Mouse (Mus musculus) natural killer cell, adult 2 months (primary cell): ENCODE results near the gene Mcam.
"Not testable (repeated sequence)": the region's sequence is repeated elsewhere in the genome, so short reads cannot be mapped to it uniquely, and the experiment has no call there.

ENCODE experiments used
- DNase-seq, 2 experiments: peaks; one replicate each; pipeline ENCODE4 v3.0.0; 2022; ENCODE audit warnings: low spot score in 2 of 2

The Mcam gene

DNA sequence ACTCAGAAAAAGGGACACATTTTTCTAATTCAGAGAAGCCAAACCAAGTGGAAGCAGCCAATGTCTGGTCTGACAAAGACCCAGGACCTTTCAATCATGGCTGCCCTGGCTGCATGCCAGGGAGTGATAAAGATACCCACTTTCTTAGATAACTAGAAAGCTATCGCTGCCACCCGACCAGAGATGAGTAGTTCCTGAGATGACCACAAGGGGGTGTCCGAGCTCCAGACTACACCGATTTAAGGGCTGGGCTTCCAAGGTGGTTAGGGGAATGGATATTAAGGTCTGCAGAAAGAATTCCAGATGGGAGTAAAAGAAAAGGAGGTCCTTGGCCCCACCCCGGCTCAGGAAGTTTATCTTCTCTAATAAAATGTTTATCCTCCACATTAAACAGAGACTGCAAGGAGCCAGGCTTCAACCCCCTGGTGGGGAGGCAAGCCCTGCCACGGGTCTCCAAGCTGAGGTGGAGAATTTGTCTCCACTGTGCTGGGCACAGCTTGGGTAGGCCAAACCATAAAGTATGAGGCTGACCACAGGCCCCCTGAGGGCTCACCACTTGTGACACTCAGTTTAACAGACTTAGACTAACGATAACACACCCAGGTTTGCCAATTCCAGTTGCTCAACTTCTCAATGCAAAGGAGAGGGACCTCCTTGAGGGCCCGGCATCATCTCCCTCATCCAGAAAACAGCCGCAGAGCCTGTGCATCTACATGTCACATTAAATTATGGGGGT is 24.7 kb upstream of the Mcam start:
- DNase-seq: peak; percentile 70 to 76

DNA sequence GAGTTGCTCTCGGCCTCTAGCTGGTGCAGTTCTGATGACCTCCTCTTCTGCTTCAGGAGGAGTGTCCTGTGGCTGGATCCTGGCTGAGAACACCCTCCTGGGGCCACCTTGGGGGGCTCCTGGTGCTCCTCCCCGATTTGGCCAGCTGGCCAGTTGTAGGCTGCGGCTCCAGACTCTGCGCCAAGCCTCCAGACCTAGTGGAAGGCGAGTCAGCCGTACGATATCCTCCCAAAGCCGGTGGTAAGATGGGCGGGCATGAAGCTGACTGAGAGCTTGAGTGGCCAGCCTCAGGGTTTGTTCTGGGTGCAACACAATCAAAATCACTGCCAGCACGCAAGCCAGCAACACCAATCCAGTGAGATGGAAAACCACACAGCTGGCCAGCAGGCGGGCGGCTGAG is 22.4 kb upstream of the Mcam start:
- not testable (repeated sequence) for DNase-seq

DNA sequence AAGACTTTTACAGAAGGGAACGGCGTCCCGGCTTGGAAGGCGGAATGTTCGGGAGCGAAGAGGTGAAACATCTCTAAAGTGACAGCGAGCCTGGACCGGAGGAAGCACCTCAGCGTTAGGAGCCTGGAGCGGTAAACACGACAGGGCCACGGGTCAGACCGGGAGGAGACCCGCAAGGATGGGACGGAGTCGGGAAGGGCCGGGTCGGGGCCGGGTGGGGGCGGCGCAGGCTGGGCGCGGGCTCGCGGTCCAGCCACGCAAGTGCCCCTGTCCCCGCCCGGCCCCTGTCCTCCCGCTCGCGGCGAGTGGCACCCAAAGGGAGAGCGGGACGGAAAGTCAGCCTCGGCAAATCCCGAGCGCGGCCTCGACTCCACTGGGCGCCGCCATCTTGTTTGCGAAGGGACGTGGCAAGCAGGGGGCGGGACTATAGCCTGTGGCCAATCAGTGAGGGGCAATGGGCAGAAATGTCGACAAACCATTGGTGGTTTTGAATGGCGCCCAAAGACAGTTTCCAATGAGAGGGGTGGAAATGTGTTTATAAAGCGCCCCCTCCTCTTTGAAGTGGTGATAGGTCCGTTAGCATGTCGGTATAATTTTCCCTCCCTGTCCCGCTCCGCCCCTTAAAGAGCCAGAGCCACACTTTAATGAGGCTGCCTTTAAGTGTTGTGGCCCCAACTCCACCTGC is 21.0 kb upstream of the Mcam start, which contains the start of the genes Gm49380 and Rnf26:
Gene Gm49380, minus strand, starts transcription at position 396 of the 685 bp plus-strand sequence.
Gene Rnf26, minus strand, starts transcription at position 413 of the 685 bp plus-strand sequence.
- DNase-seq: peak; percentile 95 to 96

DNA sequence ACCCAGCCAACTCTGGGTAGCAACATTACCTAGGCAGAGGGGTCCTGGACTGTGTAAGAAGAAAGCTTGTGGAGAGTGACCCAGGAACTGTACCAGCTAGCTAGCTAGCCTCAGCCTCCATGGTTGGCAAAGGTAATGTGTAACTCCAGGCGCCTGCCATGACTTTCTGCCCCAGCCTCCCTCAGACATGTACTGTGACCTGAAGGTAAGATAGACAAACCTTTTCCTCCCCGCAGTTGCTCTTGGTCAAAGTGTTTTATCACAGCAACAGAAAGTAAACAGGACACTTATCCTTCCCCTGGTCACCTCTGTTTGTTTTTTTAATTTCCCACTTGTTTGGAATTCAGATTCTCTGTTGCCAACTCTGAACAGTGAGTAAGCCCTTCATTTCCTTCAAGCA is 19.8 kb upstream of the Mcam start:
- DNase-seq: no peak

DNA sequence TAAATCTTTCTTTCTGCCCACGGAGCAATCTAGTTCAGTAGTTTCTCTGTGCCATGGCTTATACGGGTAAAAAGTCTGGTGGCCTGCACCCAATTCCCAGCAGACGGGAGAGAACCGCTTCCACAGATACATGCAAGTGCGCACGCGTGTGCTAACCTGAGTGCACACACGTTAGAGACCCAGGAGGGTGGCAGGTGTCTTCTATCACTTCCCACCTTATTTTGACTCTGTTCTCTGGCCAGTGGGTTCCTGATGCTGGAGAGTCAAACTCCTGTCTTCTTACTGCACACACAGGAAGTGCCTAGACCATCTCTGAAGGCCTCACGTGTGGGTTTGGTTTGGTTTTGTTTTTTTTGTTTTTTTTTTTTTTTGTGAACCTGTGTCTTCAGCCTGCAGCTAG is 18.7 kb upstream of the Mcam start:
- DNase-seq: no peak

DNA sequence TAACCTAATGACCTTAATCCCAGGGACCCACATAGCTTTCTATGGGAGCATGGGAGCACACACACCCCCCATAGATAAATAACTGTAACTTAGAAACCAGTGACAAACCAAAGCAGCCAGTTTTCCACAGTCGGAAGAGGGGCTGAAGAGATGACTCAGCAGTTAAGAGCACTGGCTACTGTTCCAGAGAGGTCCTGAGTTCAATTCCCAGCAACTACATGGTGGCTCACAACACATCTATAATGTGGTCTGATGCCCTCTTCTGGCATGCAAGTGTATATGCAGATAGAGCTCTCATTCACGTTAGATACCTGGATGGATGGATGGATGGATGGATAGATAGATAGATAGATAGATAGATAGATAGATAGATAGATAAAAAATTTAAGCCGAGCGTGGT is 18.1 kb upstream of the Mcam start:
- DNase-seq: no peak

DNA sequence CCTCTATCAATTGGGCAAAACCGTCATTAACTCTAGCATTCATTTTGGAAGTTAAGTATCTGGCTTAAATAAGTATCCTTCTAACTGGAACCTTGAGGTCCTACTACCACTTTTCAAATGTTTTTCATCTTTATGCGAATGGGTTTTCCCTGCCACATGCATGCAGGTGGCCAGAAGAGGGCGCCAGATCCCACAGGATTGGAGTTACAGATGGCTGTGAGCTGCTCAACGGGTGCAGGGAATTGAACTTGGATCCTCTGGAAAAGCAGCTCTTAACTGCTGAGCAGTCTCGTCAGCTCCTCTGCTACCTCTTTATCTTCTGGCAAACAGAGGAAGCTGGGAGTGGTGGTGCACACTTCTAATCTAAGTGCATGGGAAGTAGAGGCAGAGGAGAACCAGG is 15.3 kb upstream of the Mcam start:
- DNase-seq: peak in 1 of 2 experiments; percentile 45

DNA sequence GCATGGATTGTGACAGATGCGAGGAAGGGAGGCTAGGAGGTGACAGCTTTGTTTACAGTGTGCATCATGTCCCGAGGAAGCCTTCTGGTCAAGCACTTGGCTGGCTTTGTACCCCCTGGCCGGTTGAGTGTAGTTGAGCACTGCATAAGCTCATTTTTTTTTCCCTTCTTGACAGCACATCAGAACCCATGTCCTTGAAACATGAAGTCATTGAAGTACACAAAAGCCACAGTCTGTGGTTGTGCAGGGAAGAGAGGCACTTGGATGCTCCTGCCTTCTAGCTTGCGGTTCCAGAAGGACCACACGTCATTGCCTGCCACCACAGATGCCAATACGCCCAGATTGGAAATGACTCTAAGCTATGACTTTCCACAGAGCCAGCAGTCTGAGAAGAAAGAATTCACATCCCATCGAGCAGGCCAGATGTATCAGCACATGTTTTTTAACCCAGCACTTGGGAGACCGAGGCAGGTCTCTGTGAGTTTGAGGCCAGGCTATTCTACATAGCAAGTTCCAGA is 14.3 kb upstream of the Mcam start:
- no peak for DNase-seq

DNA sequence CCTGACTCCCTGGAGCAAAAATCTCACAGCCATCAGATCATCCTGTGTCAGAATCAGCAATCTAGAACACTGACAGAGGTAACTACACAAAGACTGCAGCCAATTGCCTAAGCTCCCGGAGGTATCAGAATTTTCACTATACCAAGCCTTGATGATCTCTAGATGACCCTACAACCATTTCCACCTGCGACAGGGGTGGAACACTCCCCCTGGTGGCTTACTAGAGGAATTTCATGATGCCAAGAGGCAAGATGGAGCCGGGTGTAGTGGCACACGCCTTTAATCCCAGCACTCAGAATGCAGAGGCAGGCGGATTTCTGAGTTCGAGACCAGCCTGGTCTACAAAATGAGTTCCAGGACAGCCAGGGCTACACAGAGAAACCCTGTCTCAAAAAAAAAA is 10.0 kb upstream of the Mcam start:
- DNase-seq: no peak

DNA sequence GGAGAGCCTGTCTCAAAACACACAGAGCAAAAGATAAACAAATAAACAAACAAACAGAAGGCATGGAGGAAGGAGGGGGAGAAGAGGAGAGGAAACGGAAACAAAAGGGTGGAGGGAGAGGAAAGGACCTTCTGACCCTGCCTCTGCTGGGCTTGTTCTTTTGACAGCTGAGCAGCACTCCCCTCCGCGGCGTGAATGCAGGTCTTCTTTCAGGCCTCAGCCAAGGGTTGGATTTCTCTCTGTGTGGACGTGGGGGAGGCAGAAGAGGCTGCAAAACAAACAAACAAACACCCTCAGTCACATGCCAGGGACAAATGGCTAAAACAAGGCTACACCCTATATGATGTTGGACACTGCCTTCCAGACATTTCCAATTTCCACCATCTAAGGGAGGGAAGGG is 9.2 kb upstream of the Mcam start:
- no peak for DNase-seq

DNA sequence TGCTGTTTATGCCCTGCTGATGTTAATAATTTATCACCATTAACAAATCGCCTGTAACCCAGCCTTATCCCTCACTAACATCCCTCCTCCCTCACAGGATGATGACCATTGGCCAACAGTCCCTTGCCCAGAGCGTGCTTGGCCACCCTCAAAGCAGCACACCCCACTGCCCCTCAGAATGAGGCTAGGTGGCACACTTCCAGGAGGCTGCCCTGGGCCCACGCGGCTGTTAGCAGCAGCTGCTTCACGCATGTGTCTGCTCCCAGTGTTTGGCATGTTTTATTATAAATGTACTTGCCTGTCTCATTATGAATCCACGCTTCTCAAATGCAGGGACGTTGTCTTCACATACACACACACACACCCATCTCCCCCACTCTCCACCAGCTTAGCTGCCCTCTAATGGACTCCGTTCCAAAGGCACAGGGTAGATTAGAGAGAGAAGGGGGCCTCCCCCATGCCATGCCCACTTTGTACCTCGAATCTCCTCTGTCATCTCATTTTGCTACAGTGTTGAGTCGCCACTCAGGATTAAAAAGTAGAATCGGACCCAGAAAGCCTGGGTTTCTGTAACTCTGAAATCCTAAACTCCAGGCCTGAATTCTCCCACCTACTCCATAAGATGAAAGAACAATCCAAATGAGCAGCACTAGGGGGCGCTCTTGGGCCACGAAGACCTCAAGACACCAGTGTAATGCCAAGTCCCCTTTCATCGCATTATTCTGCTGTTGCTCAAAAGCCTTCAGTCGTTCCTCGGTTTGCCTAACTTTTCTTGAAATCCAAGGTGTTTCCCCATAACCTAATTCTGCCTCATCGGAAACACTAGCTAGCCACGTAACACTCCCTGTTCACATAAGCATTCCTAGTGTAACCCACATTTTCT is 8.5 kb upstream of the Mcam start:
- peak; percentile 74 to 83 for DNase-seq

DNA sequence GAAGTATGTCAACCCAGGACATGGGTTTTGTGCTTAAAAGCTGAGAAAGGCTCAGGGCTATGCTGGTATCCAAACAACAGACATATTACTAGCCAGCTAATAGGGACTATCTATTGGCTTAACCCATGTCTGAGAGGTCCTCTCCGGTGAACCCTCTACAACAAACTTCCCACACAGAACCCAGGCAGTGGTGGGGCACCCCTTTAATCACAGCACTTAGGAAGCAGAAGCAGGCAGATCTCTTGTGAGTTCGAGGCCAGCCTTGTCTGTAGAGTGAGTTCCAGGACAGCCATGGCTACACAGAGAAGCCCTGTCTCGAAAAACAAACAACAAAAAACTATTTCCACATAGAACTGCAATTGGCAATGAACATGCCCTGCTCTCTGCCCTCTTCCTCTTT is 7.5 kb upstream of the Mcam start:
- no peak for DNase-seq

DNA sequence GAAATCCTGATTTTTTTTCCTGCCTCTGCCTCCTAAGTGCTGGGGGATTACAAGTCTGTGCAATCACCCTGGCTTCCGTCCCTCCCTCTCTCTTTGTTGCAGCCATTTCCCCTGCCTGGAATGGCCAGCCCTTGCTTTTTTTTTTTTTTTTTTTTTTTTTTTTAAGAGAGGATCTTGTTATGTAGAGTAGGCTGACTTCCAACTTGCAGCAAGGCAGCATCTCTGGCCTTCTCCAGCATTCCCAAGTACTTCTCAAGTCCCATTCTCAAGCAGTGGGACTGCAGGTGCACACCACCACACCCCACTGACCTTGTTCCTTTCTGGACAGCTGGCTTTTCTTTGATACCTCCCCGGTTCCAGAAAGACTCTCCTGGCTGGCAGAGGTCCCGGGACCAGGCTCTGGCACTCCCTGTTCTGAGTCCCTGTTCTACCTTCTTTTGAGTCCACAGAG is 6.9 kb upstream of the Mcam start:
- DNase-seq: no peak

DNA sequence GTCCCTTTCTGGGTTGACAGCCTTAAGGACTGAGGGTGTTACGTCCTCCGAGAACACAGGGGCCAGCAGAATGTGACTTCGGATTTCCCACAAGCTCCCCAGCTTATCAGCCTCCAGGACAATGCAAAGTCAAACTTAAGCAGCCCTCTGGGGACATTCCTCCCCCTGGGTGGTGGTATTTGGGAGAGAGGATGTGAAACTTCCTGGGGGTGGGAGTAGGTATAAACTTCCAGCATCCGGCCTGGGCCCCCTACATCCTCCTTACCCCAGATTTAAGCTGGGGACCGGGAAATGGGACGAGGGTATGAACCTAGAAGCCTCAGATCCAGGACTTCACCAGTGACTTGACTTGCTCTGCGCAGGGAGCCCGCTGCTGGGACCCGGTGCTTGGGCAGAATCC is 4.6 kb upstream of the Mcam start:
- DNase-seq: no peak

DNA sequence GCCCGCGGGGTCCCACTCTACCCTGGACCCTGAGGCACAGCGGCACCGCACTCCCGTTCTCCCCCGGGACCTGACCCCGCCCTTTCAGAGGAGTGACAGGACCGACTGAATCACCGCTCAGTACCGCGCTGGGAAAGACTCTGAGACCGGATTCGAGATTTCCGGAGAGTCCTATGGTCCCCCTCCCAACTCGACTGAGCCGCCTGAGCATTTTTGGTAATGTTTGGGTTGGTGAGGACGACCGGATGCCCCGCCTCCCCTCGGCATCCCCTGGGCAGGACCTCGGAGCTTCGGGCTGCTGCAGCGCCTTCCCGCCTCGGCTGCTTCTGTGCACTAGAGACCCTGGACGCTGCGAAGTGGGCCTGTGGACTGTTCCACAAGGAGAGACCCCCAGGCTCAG is 4.2 kb upstream of the Mcam start:
- DNase-seq: peak; percentile 70 to 73

DNA sequence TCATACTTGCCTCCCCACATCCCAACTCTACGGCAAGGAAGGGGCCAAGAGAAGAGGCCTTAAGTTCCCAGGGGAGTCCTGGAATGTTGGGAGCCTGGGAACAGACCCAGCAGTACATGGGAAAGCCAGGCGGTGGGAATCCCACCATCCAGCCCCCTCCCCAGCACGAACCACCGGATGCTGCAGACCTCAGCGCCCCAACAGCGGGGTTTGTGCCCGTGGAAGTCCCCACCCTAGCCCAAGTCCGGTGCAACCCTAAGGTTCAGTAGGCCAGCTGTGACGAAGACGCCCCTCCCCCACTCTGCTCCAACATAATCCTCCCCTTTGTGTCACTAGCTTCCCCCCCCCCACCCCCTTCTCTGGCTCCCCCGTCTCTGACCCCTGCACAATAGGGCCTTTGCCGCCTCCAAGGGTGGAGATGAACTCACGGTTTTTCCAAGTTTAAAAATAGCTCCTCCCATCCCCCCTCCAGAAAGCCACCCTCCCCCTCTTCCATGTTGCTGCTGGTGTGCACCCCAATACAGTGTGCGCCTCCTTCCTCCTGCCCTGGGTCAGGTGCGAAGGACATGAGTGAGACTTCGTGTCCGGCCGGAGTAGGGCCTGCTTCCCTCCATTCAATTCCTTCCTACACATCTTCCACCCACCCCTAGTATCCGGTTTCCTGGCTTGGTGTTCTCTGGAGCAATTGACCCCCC is 3.5 kb upstream of the Mcam start:
- DNase-seq: peak; percentile 32 to 42

DNA sequence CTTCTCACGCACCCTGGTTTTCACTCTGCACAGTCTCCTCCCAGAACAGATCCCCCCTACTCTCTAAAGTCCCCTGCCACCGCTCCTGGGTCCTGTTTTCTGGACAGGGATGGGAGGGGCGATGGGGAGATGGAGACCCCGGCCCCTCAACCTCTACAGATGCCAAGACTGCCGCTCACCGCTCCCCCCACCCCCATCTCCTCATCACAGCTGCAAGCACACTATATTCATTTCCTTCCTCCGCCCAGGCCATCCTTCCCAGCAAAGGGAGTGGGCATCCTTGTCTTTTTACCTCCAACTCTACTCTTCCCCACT is 3.0 kb upstream of the Mcam start:
- no peak for DNase-seq

DNA sequence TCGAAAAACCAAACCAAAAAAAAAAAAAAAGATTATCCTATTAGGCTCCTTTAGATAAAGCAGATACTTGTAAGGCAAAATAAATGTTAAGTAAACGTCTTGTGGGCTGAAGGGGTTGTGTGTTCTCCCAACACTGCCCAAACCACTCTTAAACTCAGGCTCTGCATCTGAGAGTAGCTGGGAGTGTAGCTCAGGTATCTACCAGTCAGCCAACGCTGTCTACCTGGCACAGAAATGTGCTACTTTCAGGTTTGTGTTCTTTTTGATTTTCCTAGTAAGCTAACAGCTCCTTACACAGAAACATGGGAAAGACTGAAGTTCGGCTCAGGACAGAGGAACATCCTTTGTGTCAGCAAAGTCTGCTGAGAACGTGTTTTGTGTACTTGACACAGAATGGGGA is 2.1 kb upstream of the Mcam start:
- DNase-seq: no peak

DNA sequence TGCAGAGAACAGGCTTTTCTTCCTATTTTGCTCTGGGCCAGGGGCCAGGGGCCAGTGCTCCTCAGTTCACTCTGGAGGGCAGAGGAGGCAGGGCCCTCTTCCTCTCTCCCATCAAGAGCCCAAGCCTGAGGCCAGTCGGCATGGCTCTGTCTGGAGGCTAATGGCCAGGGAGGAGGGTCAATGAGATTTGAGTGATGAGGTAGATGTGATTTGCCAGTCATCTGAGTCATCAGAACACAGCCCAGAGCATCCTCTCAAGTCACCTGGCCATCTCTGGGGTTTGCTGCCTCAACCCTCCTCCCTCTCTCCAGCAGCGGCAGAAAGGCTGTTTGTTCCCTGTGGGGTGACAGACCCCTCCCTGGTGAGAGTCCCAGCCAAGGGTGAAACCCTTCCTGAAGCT is 982 bp upstream of the Mcam start:
- DNase-seq: no peak

DNA sequence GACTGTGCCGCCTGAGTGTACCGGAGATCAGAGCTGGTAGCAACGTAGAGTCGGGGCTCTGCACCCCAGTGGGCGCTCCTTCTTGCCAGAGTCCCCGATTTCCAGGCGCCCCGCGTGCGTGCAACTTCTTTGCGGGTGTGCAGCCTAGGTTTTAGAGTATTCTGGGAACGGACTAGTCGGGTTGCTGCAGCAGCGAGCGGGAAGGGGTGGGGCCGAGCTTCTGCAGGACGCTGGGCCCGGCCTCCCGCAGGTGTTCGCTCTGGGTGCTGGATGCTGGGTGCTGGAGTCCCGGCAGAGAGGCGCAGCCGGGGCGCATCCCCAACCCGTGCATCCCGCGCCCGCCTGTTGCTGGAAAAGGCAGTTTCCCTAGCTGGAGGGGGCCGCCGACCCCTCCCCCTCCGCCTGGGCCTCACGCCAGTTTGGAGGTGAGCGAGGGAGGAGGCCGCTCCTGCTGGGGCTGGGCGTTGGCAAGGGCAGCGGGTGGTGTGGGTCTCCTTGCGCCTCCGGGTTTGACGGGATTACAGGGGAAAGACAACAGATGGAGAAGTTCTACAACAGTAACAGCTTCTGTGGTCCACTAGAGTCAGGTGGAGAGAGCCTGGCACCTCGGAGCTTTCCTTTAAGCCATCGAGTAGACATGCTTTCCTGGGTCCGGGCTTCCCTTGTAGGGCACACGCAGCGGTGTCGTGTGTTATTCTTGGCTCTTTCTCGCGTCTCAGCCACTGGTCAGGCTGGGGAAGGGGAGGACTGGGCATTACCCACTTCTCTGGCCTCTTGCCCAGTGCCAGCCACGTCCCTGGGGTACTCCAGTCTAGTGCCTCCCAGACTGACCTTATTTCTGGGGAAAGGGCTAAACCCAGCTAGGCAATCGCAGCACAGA is 822 bp downstream of the Mcam start:
- DNase-seq: no peak
